Mouse (Mus musculus) layer of hippocampus, postnatal 25 days (tissue): Measurements from ENCODE around the gene Tmc3. TPM values are rescaled to one million over a fixed set of nuclear protein-coding genes. Genes with fewer than 3 reads are reported as not detected.

Experiments used
- DNase-seq, 2 experiments: peaks; one replicate each; pipeline ENCODE4 v3.0.0; 2022; ENCODE audit warnings: mixed read lengths in 2 of 2, low spot score in 1 of 2; ENCODE audit errors: extremely low spot score in 1 of 2
- total RNA-seq, 2 experiments: library from RNA; stranded (reverse); gene quantifications; 2 replicates each; pipeline ENCODE4 v1.2.3; 2021

The Tmc3 gene
- total RNA-seq, 2 experiments from 2014 or later = 0.17 to 0.23 TPM

- DNase-seq = no peak
Measured at GRCm38 (mm10) chr7:83597063-83597462, 12.3 kb downstream of the Tmc3 start.

- DNase-seq = no peak
Measured at GRCm38 (mm10) chr7:83598997-83599912, 14.5 kb downstream of the Tmc3 start.

GRCm38 (mm10) chr7:83599913-83600286, 15.2 kb downstream of the Tmc3 start:
- DNase-seq = peak; percentile 26 to 64

GRCm38 (mm10) chr7:83604180-83604944, 19.6 kb downstream of the Tmc3 start:
- DNase-seq = no peak

GRCm38 (mm10) chr7:83606796-83607195, 22.1 kb downstream of the Tmc3 start:
- no peak for DNase-seq

GRCm38 (mm10) chr7:83609891-83610290, 25.2 kb downstream of the Tmc3 start:
- no peak for DNase-seq

GRCm38 (mm10) chr7:83611886-83612285, 27.2 kb downstream of the Tmc3 start:
- DNase-seq = no peak

- DNase-seq = no peak
Measured at GRCm38 (mm10) chr7:83615272-83615671, 30.5 kb downstream of the Tmc3 start.

- no peak for DNase-seq
Measured at GRCm38 (mm10) chr7:83615815-83616214, 31.1 kb downstream of the Tmc3 start.

- no peak for DNase-seq
Measured at GRCm38 (mm10) chr7:83616268-83616667, 31.5 kb downstream of the Tmc3 start.

GRCm38 (mm10) chr7:83618709-83619108, 34.0 kb downstream of the Tmc3 start:
- no peak for DNase-seq

GRCm38 (mm10) chr7:83622582-83622981, 37.9 kb downstream of the Tmc3 start:
- no peak for DNase-seq

- DNase-seq = no peak
Measured at GRCm38 (mm10) chr7:83624065-83624464, 39.3 kb downstream of the Tmc3 start.

- DNase-seq = no peak
Measured at GRCm38 (mm10) chr7:83626557-83627257, 42.0 kb downstream of the Tmc3 start.

GRCm38 (mm10) chr7:83627369-83627768, 42.6 kb downstream of the Tmc3 start:
- DNase-seq = no peak

- no peak for DNase-seq
Measured at GRCm38 (mm10) chr7:83631073-83631827, 46.5 kb downstream of the Tmc3 start.

- DNase-seq = peak; percentile 73 to 83
Measured at GRCm38 (mm10) chr7:83631828-83632681, 47.3 kb downstream of the Tmc3 start, which contains the start of gene Stard5. Stard5 (plus strand) TSS chr7:83631959.

- no peak for DNase-seq
Measured at GRCm38 (mm10) chr7:83632682-83633120, 48.0 kb downstream of the Tmc3 start.

- DNase-seq = no peak
Measured at GRCm38 (mm10) chr7:83633856-83634255, 49.1 kb downstream of the Tmc3 start.
